Mouse (Mus musculus): Measurements from ENCODE around the gene Ptprcap.

GRCm38 (mm10) chr19:4104675-4105194 is 48.7 kb upstream of the Ptprcap start:
- TF ChIP-seq CTCF (conservative IDR thresholded peaks at IDR 0.05; ENCODE audit: insufficient read depth, insufficient read length, low read depth, low read length) (no peak), POLR2A (IDR thresholded peaks at IDR 0.05; ENCODE audit: low read depth, low read length) (no peak)
